Mouse (Mus musculus): Measurements from ENCODE around the gene Clpb. TPM values are rescaled to one million over a fixed set of nuclear protein-coding genes. Genes with fewer than 3 reads are reported as not detected.

Clpb gene
- polyA plus RNA-seq, 2 experiments from 2014 or later: 9.9 to 14.9 TPM

GRCm38 (mm10) chr7:101726980-101727379 is 63.5 kb downstream of the Clpb start:
- peak; percentile 80 for ATAC-seq

- no peak for ATAC-seq
These were observed 68.7 kb downstream of the Clpb start for GRCm38 (mm10) chr7:101732096-101732495.

- no peak for ATAC-seq
These were observed 69.6 kb downstream of the Clpb start for GRCm38 (mm10) chr7:101733042-101733441.

- ATAC-seq: peak; percentile 70
These were observed 71.9 kb downstream of the Clpb start for GRCm38 (mm10) chr7:101735297-101735696.

- ATAC-seq: no peak
These were observed 74.3 kb downstream of the Clpb start for GRCm38 (mm10) chr7:101737735-101738134.

GRCm38 (mm10) chr7:101739602-101740001 is 76.2 kb downstream of the Clpb start:
- no peak for ATAC-seq

GRCm38 (mm10) chr7:101743487-101743886 is 80.1 kb downstream of the Clpb start:
- ATAC-seq: peak; percentile 81

GRCm38 (mm10) chr7:101746559-101747334 is 83.3 kb downstream of the Clpb start:
- no peak for ATAC-seq

- ATAC-seq: no peak
These were observed 86.8 kb downstream of the Clpb start for GRCm38 (mm10) chr7:101750268-101750667.

- no peak for ATAC-seq
These were observed 88.9 kb downstream of the Clpb start for GRCm38 (mm10) chr7:101752346-101752745.

- no peak for ATAC-seq
These were observed 90.1 kb downstream of the Clpb start for GRCm38 (mm10) chr7:101753492-101753891.

- no peak for ATAC-seq
These were observed 91.0 kb downstream of the Clpb start for GRCm38 (mm10) chr7:101754416-101754815.

GRCm38 (mm10) chr7:101755301-101755700 is 91.9 kb downstream of the Clpb start:
- no peak for ATAC-seq

- no peak for ATAC-seq
These were observed 98.7 kb downstream of the Clpb start for GRCm38 (mm10) chr7:101761899-101762780.

GRCm38 (mm10) chr7:101767335-101767907 is 104.0 kb downstream of the Clpb start:
- ATAC-seq: no peak

GRCm38 (mm10) chr7:101770051-101770450 is 106.6 kb downstream of the Clpb start:
- ATAC-seq: no peak

- no peak for ATAC-seq
These were observed 108.2 kb downstream of the Clpb start for GRCm38 (mm10) chr7:101771604-101772003.

- ATAC-seq: no peak
These were observed 109.3 kb downstream of the Clpb start for GRCm38 (mm10) chr7:101772687-101773086.

GRCm38 (mm10) chr7:101777053-101777452 is 113.6 kb downstream of the Clpb start:
- no peak for ATAC-seq

GRCm38 (mm10) chr7:101817861-101818401 is 154.5 kb downstream of the Clpb start, which contains the start of gene Phox2a:
TSS of gene Phox2a (plus strand) at chr7:101818313.
- ATAC-seq: no peak

GRCm38 (mm10) chr7:101820295-101821030 is 157.0 kb downstream of the Clpb start:
- ATAC-seq: no peak
